Mouse (Mus musculus) cerebellum, adult 11 months (tissue): Measurements from ENCODE around the gene Tatdn3.
"Not testable (repeated sequence)": the region's sequence is repeated elsewhere in the genome, so short reads cannot be mapped to it uniquely, and the experiment has no call there.

Experiments used
- DNase-seq: peaks from one replicate; pipeline ENCODE4 v3.0.0; 2022

Gene Tatdn3

GRCm38 (mm10) chr1:191030182-191030581 is 32.5 kb downstream of the Tatdn3 start:
- DNase-seq: no peak

GRCm38 (mm10) chr1:191026021-191026713 is 36.6 kb downstream of the Tatdn3 start, which contains the start of gene Flvcr1:
Gene Flvcr1, minus strand, starts transcription at chr1:191026158.
- peak; percentile 98 for DNase-seq

GRCm38 (mm10) chr1:191025016-191026012 is 37.4 kb downstream of the Tatdn3 start:
- DNase-seq: peak; percentile 27

GRCm38 (mm10) chr1:191023806-191024205 is 38.9 kb downstream of the Tatdn3 start:
- not testable (repeated sequence) for DNase-seq

GRCm38 (mm10) chr1:191023140-191023539 is 39.6 kb downstream of the Tatdn3 start:
- DNase-seq: no peak

GRCm38 (mm10) chr1:191021016-191021415 is 41.7 kb downstream of the Tatdn3 start:
- DNase-seq: no peak

GRCm38 (mm10) chr1:191020217-191020924 is 42.4 kb downstream of the Tatdn3 start:
- no peak for DNase-seq

GRCm38 (mm10) chr1:191019803-191020202 is 42.9 kb downstream of the Tatdn3 start:
- no peak for DNase-seq

GRCm38 (mm10) chr1:191014271-191014670 is 48.5 kb downstream of the Tatdn3 start:
- no peak for DNase-seq

- no peak for DNase-seq
Measured at GRCm38 (mm10) chr1:191008707-191009106, 54.0 kb downstream of the Tatdn3 start.

GRCm38 (mm10) chr1:191002201-191002600 is 60.5 kb downstream of the Tatdn3 start:
- DNase-seq: no peak

- DNase-seq: peak; percentile 8
Measured at GRCm38 (mm10) chr1:191000686-191001085, 62.0 kb downstream of the Tatdn3 start.

GRCm38 (mm10) chr1:190998027-190998426 is 64.7 kb downstream of the Tatdn3 start:
- DNase-seq: no peak

- DNase-seq: no peak
Measured at GRCm38 (mm10) chr1:190996346-190996877, 66.3 kb downstream of the Tatdn3 start.
